Mouse (Mus musculus) forebrain, embryonic 11.5 days (tissue): ENCODE measurements around the gene Serpina3k. TPM values are rescaled to one million over a fixed set of nuclear protein-coding genes. Genes with fewer than 3 reads are reported as not detected.
"Not testable (repeated sequence)": the region's sequence is repeated elsewhere in the genome, so short reads cannot be mapped to it uniquely, and the experiment has no call there.

ENCODE experiments used
- ATAC-seq: fragments of 200-750 bp; cut with Nextera tagmentation; replicated peaks from 2 replicates; pipeline ENCODE4 v1.8.0; 2017; ENCODE audit warnings: moderate TSS enrichment; ENCODE audit not compliant: low FRiP score
- DNase-seq: peaks from one replicate; pipeline ENCODE4 v3.0.0-alpha.2; 2017; ENCODE audit warnings: low spot score
- H3K27ac ChIP-seq: fragments of 300-500 bp; sonication (generic); 2 replicates; pipeline ENCODE4 v1.5.1; 2014; ENCODE audit warnings: low read depth, low read length
- H3K27me3 ChIP-seq: fragments of 300-500 bp; sonication (generic); 2 replicates; pipeline ENCODE4 v1.6.1; 2014; ENCODE audit warnings: mild to moderate bottlenecking, low read length, mixed read lengths; ENCODE audit not compliant: control insufficient read depth, insufficient read depth
- H3K36me3 ChIP-seq: fragments of 300-500 bp; sonication (generic); 2 replicates; pipeline ENCODE4 v1.6.1; 2014; ENCODE audit warnings: mild to moderate bottlenecking, low read length, moderate library complexity, mixed read lengths; ENCODE audit not compliant: control insufficient read depth, insufficient read depth
- H3K4me1 ChIP-seq: fragments of 300-500 bp; sonication (generic); replicated peaks from 2 replicates; pipeline ENCODE4 v1.6.1; 2014; ENCODE audit warnings: low read length, mixed read lengths; ENCODE audit not compliant: control insufficient read depth, insufficient read depth
- H3K4me2 ChIP-seq: fragments of 300-500 bp; sonication (generic); 2 replicates; pipeline ENCODE4 v1.6.1; 2014; ENCODE audit warnings: low read depth, mild to moderate bottlenecking, low read length, moderate library complexity, mixed read lengths; ENCODE audit not compliant: severe bottlenecking
- H3K4me3 ChIP-seq: fragments of 300-500 bp; sonication (generic); 2 replicates; pipeline ENCODE4 v1.5.1; 2014; ENCODE audit warnings: low read depth, low read length
- H3K9ac ChIP-seq: fragments of 300-500 bp; sonication (generic); 2 replicates; pipeline ENCODE4 v1.6.1; 2014; ENCODE audit warnings: low read length
- H3K9me3 ChIP-seq: fragments of 300-500 bp; sonication (generic); 2 replicates; pipeline ENCODE4 v1.6.1; 2016; ENCODE audit warnings: low read length, mixed read lengths; ENCODE audit not compliant: control insufficient read depth
- WGBS: fragments of 180-500 bp; shearing (Covaris S2); extraction: QIAGEN DNeasy Blood & Tissue Kit; methylation state at CpG from one replicate; pipeline ENCODE4 v1.1.7; 2014; 5-methylcytosine and 5-hydroxymethylcytosine counted together
- polyA plus RNA-seq: library from polyadenylated mRNA; unstranded; fragments of >200 nt; fragmentation: Nextera tagmentation; extraction: Ambion mirVana; gene quantifications from 2 replicates; pipeline ENCODE4 v1.2.1, GENCODE M21; 2014

Serpina3k gene
- not detected in 2 replicates for polyA plus RNA-seq

DNA sequence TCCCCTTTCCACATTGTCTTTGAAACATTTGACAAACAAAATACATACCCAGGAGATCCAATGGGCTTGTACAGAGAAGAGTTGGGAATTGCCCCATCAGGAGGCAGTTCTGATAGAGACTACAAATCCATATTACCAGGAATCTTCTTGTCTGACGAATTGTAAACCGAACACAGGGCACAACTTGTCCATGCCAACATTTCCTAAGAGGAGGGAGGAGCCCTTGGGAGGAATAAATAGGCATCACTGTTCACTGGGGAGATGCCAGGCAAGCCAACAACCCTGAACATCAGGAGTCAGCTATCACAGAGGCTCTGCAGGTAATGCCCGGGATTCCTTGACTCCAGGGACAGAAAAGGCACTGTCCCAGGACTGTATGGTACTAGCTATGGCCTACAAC lies at the start of gene Serpina3k, which contains the start of gene Serpina3m:
Serpina3k (plus strand) TSS at position 261 of the 400 bp plus-strand sequence.
Serpina3m (plus strand) TSS at position 261 of the 400 bp plus-strand sequence.
- ATAC-seq: not testable (repeated sequence)

DNA sequence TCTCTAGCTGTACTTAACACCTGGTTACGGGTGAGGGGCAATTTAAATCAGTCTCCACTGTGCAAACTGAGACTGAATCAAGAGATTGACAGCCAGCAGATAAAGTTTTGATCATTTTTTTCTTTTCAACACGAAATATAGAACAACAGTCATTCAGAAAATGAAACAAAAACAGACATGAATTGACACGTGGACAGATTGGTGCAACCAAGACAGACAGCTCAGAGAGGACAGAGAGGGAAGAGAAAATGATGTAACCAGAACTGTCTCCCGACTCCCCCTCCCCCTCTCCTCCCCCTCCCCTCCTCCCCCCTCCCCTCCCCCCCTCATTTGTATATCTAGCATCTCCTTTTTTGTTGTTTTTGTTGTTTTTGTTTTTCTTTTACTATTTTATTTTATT lies 48.4 kb upstream of the Serpina3k start:
- H3K27ac ChIP-seq: no peak overlapping the region
- no peaks in the 10 kb centered on the region for H3K9me3 ChIP-seq
- H3K36me3 ChIP-seq: no peaks in the 10 kb centered on the region
- H3K4me3 ChIP-seq: no peak overlapping the region
- ATAC-seq (no peak), DNase-seq (no peak)
- H3K4me1 ChIP-seq: no peaks in the 10 kb centered on the region
- H3K9ac ChIP-seq: no peak overlapping the region
- H3K27me3 ChIP-seq: no peaks in the 10 kb centered on the region
- 63% methylated on average over 4 of the region's 4 CpGs for WGBS
- H3K4me2 ChIP-seq: no peak overlapping the region

More for the DNA sequence above, at the start of gene Serpina3k, which contains the start of gene Serpina3m:
- H3K9ac ChIP-seq, H3K27me3 ChIP-seq, H3K9me3 ChIP-seq, H3K4me2 ChIP-seq, H3K4me3 ChIP-seq, H3K27ac ChIP-seq, H3K36me3 ChIP-seq, H3K4me1 ChIP-seq, DNase-seq: not testable (repeated sequence)
- 88% methylated on average over 3 of the region's 3 CpGs for WGBS

DNA sequence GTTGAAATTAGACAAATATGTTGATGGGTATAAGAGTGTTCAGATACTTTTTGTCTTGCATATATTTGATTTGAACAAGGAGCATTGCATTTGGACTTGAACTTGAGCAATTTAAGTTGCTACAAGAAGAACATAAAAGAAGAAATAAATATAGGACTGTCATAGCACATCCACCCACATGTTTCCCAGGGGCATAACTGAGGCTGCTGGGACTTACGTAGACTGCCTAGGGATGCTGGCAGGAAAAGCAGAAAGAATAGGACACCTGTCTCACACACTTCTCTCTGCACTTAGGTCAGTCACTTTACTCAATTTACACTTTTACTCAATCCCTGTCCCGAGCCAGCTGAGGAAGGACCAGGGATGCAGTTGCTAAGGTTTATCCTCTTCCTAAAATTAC lies 44.3 kb upstream of the Serpina3k start:
- Histone ChIP-seq H3K9ac (no peak overlapping the region), H3K27me3 (no peaks in the 10 kb centered on the region), H3K9me3 (no peaks in the 10 kb centered on the region), H3K4me2 (no peak overlapping the region), H3K27ac (no peak overlapping the region), H3K4me3 (no peak overlapping the region), H3K4me1 (no peaks in the 10 kb centered on the region), H3K36me3 (no peaks in the 10 kb centered on the region)
- ATAC-seq (no peak), DNase-seq (no peak)
- WGBS: 95% methylated on average over 2 of the region's 2 CpGs

DNA sequence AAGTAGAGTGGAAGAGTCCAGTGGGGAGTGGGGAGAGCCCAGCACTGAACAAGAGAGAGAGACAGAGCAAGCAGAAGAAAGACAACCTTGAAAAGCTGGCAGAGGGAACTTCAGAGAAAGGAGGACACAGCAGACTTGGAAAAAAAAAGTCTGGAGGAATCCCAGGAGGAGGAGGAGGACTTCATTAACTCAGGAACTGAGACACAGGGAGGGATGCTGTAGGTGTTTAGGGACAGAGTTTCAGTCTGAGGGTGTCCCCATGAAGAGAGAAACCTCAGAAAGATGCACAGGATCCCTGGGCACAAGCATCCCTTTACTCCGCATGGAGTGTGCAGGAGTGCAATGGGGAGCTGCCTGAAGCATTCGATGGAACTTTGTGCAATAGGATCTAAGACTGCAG lies 40.2 kb upstream of the Serpina3k start:
- H3K9ac ChIP-seq: no peak overlapping the region
- no peak overlapping the region for H3K27ac ChIP-seq
- DNase-seq (no peak), ATAC-seq (no peak)
- H3K4me3 ChIP-seq: no peak overlapping the region
- no peaks in the 10 kb centered on the region for H3K9me3 ChIP-seq
- no peaks in the 10 kb centered on the region for H3K4me1 ChIP-seq
- no peaks in the 10 kb centered on the region for H3K36me3 ChIP-seq
- WGBS: 93% methylated on average over 2 of the region's 2 CpGs
- no peaks in the 10 kb centered on the region for H3K27me3 ChIP-seq
- no peak overlapping the region for H3K4me2 ChIP-seq

DNA sequence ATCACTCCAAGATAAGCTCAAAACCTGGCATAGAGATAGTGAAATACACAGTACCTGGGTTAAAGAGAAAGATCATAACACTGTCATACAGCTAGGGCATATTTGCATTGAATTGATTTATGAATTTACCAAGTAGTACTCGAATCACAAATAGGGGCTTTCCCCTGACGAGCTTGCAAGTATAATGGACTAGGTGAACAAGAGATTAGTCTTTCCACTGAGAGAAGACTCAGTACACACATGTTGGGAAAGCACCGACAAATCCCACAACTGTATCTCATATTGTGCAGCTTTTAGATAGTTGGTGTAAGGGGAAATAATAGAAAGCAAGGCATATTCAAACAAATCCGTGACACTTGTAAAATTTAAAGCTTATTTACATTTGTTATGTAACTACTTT lies 32.3 kb upstream of the Serpina3k start:
- Histone ChIP-seq H3K27ac (no peak overlapping the region), H3K4me2 (no peak overlapping the region), H3K27me3 (no peaks in the 10 kb centered on the region), H3K4me3 (no peak overlapping the region), H3K9ac (no peak overlapping the region), H3K36me3 (no peaks in the 10 kb centered on the region), H3K9me3 (no peaks in the 10 kb centered on the region), H3K4me1 (no peaks in the 10 kb centered on the region)
- DNase-seq: no peak
- ATAC-seq: no peak
- WGBS: 87% methylated on average over 4 of the region's 4 CpGs

DNA sequence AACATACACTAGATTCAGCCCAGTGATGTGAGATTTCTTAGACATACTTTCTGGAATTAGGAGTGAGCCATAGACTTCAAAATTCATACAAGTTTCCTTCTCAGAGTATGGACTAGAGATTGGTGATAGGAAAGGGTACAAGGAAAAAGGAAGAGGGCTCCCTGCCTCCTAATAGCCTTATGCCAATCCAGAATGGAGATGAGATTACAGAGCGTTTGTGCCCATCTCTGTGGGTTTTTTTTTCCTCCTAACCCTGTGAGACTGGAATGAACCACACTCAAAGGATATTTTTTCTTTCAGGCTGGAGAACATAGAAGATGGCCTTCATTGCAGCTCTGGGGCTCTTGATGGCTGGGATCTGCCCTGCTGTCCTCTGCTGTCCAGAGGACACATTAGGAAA lies 24.0 kb upstream of the Serpina3k start, which contains the start of gene Serpina3j:
Serpina3j (plus strand) TSS at position 301 of the 400 bp plus-strand sequence.
- 91% methylated on average over 1 of the region's 1 CpGs for WGBS
- Histone ChIP-seq H3K4me1 (no peaks in the 10 kb centered on the region), H3K4me2 (no peak within 1 kb of the TSS), H3K9me3 (no peaks in the 10 kb centered on the region), H3K27me3 (no peaks in the 10 kb centered on the region), H3K9ac (no peak within 1 kb of the TSS), H3K27ac (no peak within 1 kb of the TSS), H3K4me3 (no peak within 1 kb of the TSS), H3K36me3 (no peaks in the 10 kb centered on the region)
- no peak for ATAC-seq
- DNase-seq: no peak

DNA sequence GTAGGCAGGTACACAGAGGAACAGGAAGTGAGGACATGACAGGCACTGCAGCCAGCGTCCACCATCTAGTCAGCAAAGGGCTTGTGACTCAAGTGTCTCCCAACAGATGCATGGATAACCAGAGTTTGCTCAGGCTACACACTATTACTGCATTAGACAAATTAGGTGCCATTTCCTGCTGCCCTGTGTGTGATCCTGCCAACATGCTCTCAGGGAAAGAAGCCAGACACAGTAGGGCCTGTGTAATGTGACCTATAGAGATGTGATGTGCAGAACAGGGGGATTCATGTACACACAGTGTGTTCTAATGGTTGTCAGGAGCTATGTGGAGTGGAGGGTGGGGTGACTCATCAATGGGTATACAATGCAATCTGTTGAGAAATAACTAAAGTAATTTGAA lies 15.8 kb upstream of the Serpina3k start:
- 81% methylated on average over 1 of the region's 1 CpGs for WGBS
- no peak overlapping the region for H3K4me2 ChIP-seq
- no peak overlapping the region for H3K4me3 ChIP-seq
- no peak overlapping the region for H3K27ac ChIP-seq
- ATAC-seq (no peak), DNase-seq (no peak)
- no peaks in the 10 kb centered on the region for H3K9me3 ChIP-seq
- no peaks in the 10 kb centered on the region for H3K36me3 ChIP-seq
- no peaks in the 10 kb centered on the region for H3K27me3 ChIP-seq
- H3K4me1 ChIP-seq: no peaks in the 10 kb centered on the region
- H3K9ac ChIP-seq: no peak overlapping the region

DNA sequence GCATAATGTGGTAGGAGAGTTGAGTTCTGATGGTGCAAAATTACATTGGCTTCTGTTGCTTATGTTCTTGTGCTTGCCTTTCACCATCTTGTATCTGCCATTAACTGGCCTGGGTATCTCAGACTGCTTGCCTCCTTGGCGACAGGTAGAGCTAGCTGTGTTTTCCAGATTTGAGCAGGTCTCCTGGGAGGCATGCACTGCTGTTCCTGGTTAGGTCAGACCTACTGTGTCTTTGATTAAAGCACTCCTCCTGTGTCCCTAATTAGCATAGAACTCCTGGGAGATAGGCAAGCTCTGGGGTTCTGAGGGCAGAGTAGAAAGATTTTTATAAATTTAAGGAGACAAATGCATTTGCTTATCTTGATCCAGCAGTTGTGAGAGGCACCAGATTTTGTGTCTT lies 6.6 kb upstream of the Serpina3k start:
- Histone ChIP-seq H3K4me1 (no peaks in the 10 kb centered on the region), H3K9ac (no peak overlapping the region), H3K9me3 (no peaks in the 10 kb centered on the region), H3K27me3 (no peaks in the 10 kb centered on the region), H3K4me2 (no peak overlapping the region), H3K36me3 (no peaks in the 10 kb centered on the region), H3K4me3 (no peak overlapping the region), H3K27ac (no peak overlapping the region)
- DNase-seq (no peak), ATAC-seq (no peak)
- WGBS: 31% methylated on average over 1 of the region's 1 CpGs

DNA sequence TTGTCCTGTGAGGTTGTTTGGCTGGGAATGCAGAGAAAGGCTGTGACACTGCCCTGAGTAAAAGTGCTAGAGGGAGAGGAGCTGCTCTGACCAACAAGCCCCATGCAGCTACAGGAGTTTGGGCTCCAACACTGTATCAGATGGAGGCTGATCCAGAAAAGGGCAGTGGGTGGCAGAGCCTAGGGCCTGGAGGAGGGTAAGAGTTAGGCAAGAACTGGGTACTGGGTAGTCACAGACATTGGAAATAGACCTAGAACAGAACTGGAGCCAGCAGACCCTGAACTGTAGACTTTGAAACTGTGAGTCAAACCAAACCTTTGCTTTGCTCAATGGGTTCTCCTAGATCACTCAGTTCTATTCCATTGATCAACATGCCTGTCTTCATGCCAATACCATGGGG lies 1.4 kb upstream of the Serpina3k start:
- H3K4me1 ChIP-seq: not testable (repeated sequence)

More for the DNA sequence above, 1.4 kb upstream of the Serpina3k start:
- not testable (repeated sequence) for H3K36me3 ChIP-seq, H3K27ac ChIP-seq, H3K9ac ChIP-seq, H3K4me3 ChIP-seq, H3K27me3 ChIP-seq, ATAC-seq, H3K9me3 ChIP-seq, H3K4me2 ChIP-seq, DNase-seq
